Mouse (Mus musculus) layer of hippocampus, adult 11-12 months (tissue): ENCODE measurements at regions not wholly inside any gene's neighbourhood (a gene's known extent, or its start where the extent isn't known, plus 50 kb on each side); places are given as distances from the start of the nearest gene placed in this dataset.

Experiments
- DNase-seq: peaks from one replicate; pipeline ENCODE4 v3.0.0; 2022; ENCODE audit warnings: low spot score

DNA sequence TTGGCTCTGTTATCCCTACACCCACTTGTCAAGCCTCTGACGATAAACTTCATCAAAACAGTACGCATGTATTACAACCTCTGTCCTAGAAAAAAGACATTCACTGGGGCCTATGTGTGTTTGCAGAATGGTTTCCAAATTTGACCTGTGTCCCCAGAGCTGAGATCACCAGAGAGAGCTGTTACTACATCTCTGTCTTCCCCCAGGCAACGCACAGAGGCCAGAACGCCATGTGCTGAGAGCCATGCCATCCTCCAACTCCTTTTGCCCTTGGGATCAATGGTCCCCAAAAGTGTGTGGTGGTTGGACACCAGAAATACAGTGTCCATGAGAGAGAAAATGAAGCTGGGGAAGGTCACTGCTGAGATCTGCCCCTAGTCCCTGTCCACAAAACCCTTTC lies 137.1 kb downstream of the Tomm20 start:
- no peak for DNase-seq

DNA sequence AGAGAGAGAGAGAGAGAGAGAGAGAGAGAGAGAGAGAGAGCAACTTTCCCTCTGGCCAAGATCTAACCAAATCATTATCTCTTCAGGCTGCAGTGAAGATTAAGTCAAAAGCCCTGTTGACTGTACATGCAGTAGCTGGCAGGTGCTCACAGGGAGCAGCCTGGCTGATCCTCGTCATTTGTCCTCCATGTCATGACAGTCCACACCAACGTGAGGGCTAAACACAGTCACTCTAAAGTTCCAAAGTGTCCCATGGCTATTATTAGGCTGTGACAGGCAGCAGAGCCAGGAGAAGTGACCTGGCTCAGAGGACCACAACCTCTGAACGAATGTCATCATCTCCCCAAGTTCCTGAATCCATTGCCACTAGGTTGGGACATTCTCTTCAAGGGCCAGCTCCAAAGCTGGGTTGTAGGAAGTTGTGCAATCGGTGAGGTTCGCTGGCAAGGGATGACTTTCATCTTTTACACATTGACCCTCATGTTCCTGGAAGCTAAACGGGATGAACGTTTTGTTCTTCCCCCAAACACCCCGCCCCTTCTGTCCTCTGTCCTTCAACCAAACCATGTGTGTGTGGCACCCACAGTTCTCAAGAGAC lies 138.4 kb downstream of the Tomm20 start:
- no peak for DNase-seq

- DNase-seq, result no peak
Measured at GRCm38 (mm10) chr8:126806591-126806990, 139.1 kb downstream of the Tomm20 start.

GRCm38 (mm10) chr8:126806181-126806560 lies 139.5 kb downstream of the Tomm20 start:
- DNase-seq, result no peak

DNA sequence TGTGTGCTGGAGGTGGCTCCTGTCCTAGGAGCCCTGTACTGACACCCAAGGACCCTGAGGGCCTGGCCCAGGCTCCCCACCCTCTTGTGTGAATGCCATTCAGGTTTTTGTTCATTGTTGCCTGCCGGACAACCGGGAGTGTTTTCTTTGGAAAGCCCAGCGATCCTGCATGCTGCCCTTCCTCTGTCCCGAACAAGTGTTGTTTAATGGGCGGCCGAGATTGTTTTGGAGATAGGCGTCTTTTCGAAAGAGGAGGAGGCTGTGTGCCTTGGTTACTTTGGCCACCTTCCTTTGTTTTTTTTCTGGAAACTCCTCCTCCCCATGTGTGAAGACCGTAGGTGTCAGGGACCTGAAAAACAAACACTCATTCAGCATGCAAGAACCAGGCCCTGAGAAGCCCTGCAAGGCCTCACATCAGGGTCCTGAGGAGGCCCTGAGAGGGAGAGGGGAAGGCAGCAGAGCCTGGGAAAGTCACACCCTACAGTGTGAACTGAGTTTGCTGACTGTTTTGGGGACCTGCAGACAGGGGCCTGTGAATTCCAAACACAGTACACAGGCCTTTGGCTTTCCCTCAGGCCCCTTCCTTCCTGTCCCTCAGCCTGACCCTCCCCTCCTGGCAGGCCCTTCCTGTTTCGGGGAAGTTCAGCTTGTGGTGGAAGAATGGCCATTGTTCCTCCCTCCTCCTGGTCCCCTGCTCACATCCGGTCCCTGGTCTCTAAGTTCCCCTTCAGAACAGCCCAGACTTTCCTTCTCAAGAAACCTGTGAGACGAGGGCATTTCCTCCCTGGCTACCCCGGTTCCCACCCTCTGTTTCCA lies 140.1 kb downstream of the Tomm20 start:
- no peak for DNase-seq

GRCm38 (mm10) chr8:126804115-126804514 lies 141.5 kb downstream of the Tomm20 start:
- DNase-seq, result no peak

DNA sequence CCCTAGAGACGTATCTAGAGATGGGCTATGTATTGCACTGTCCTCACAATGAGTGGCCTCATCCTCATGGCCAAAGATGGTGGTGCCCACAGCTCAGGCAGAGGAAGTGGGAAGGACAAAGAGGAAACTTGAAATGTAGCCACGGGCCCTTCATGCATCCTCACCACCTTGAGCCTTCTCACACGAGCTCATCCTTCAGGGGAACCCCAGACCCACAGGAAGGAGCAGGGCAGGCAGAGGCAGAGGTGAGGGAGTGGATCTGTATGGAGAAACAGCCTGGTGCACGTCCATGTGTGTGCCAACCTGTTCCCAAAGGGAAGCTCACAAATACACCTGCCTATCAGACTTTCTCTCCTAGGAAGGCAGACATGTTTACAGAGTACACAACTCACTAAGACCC lies 143.0 kb downstream of the Tomm20 start:
- DNase-seq, result no peak

- no peak for DNase-seq
Measured at GRCm38 (mm10) chr8:126800976-126801375, 144.7 kb downstream of the Tomm20 start.

DNA sequence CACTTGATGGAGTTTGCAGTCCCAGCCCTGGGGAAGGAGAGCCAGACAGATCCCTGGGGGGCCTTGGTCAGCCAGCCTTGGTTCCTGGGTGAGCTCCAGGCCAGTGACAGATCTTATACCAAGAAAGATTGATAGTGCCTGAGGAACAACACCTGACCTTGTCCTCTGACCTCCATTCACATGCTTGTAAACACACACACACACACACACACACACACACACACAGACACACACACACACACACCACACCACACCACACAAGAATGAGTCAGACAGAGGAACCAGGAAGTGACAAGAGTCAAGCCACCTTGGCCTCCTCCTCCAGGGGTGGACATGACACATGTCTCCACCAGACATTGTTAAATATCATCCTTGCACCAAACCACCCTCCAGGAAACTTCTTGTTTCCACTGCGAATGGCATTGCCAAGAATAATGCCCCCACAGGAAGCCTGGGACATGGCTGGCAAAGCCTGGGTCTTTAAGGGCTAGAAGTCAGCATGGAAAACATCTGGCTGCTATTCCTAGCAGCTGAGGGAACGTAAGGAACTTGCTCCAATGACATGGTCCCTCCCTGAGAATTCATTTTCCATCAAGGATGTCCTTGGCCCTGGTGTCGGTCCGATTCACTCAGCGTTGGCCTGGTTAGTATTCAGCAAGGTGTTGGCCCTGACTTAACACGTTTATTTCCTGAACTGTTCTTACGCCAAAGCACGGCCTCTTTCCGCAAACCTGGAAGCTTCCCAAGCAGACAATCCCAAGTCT lies 147.9 kb downstream of the Tomm20 start:
- no peak for DNase-seq

GRCm38 (mm10) chr8:126793657-126794056 lies 152.0 kb downstream of the Tomm20 start:
- no peak for DNase-seq

- no peak for DNase-seq
Measured at GRCm38 (mm10) chr8:126791069-126791468, 154.6 kb downstream of the Tomm20 start.

- DNase-seq, result no peak
Measured at GRCm38 (mm10) chr8:126790214-126790613, 155.4 kb downstream of the Tomm20 start.

DNA sequence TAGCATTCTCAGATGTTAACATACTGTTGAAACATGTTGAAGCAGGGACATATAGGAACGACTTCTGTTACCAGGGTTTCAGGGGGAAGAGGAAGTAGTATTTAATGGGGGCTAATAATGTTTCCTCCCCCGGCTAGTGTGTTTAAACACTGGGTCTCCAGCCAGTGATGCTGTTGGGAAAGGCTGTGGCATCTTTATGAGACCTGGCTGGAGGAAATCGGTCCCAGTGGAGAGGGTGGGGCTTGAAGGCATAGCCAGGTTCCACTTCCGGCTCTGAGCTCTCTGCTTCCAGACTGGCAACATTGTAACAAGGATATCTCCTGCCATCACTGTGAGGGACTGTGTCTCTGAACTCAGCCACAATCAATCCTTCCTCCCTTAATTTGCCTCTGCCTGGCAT lies 156.6 kb downstream of the Tomm20 start:
- no peak for DNase-seq

DNA sequence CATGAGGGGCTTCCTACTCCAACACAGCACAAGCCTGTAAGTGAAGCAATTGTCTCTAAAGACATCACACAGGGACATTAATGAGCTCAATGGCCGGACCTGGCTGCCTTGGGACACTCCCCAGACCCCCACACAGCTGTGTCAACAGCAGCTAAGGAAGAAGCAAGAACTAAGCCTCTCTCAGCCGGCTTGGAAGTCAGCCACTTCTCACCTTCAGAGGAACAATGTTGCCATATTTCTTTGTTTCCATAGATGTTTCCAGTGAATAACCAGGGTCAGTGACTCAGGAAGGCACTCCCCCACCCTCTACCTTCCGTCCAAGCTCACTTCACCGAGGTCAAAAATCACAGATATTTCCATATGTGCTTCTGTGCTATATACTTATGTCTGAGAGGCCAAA lies 157.0 kb downstream of the Tomm20 start:
- no peak for DNase-seq

- no peak for DNase-seq
Measured at GRCm38 (mm10) chr8:126787398-126787797, 158.2 kb downstream of the Tomm20 start.

GRCm38 (mm10) chr8:126785211-126785610 lies 160.4 kb downstream of the Tomm20 start:
- DNase-seq, result no peak

DNA sequence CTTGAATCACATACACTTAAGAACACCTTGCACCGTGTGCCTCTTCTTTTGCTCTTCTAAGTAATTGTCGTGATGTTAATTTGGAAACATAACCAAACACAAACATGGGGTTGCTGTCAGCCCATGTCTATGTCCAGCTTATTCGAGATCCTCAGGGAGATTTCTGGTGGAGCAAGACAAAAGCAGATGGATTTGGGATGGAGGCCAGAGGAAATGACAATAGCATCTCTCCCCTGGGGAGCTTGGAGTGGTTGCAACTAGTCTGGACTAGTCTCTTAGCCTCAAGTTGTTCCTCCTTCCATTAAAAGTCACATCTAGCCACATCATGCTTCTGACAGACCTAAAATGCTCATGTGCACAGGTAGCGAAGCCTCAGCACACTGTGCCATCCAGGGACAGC lies 161.0 kb downstream of the Tomm20 start:
- DNase-seq, result no peak

- no peak for DNase-seq
Measured at GRCm38 (mm10) chr8:126783703-126784440, 161.8 kb downstream of the Tomm20 start.

- no peak for DNase-seq
Measured at GRCm38 (mm10) chr8:126778673-126779072, 167.0 kb downstream of the Tomm20 start.

GRCm38 (mm10) chr8:126778131-126778530 lies 167.5 kb downstream of the Tomm20 start:
- DNase-seq, result no peak

DNA sequence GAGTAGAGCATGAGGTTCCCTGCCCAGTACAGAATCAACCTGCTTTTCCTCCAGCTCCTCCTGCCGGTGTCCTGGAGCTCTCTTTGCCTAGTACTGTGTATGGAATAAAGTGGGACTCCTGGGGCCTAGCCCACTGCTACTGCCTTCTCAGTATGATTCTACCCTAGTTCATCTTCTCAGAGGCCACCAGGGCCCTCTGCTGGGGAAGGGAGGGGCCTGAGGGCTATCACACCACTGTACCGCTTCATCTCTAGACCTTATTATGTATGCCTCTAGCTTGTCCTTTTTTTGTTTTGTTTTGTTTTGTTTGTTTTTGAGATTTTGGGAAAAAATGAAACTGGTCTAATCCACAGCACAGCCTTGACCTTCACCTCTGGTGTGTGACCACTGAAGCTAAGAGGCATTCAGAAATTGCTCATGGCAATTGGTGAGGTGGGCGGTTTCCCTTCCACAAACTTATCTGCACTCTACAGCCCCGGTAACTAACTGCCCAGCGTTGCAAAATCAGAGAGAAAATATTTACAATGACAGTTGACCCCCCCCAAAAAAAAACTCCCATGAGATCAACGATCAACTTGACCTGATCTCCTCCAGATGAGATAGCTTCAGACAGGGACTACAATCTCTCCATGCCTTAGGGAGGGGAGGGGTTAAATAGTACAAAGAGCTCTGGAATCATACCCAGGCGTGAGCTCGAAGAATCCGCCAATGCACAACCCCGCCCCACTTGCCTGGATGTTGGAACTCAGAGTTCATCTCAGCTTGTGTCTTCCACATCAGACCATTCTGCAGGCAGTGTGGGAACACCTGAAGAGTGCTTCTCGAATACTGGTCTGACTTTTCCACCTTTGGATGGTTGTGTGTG lies 168.8 kb downstream of the Tomm20 start:
- DNase-seq, result no peak
